Mouse (Mus musculus) ES-E14 (cell line): ENCODE measurements around the gene Tmem95.

Experiments
- CHD2 ChIP-seq: IDR thresholded peaks from 2 replicates; pipeline ENCODE4 v1.6.1; 2014; ENCODE audit warnings: mild to moderate bottlenecking, low read depth, low read length, inconsistent platforms
- HCFC1 ChIP-seq: IDR thresholded peaks from 2 replicates; pipeline ENCODE4 v1.6.1; 2012; ENCODE audit warnings: low read length, inconsistent platforms, borderline replicate concordance; ENCODE audit not compliant: insufficient read depth
- ZC3H11A ChIP-seq: IDR thresholded peaks from 2 replicates; pipeline ENCODE4 v1.6.1; 2012; ENCODE audit warnings: low read depth, mild to moderate bottlenecking, inconsistent platforms, low read length, borderline replicate concordance
- ZNF384 ChIP-seq: IDR thresholded peaks from 2 replicates; pipeline ENCODE4 v1.6.1; 2012; ENCODE audit warnings: low read depth, low read length, inconsistent platforms

- TF ChIP-seq ZNF384 = no peak
- no peak for TF ChIP-seq CHD2
- no peak for TF ChIP-seq ZC3H11A
- no peak for TF ChIP-seq HCFC1
Observed at GRCm38 (mm10) chr11:69848021-69848420, 29.8 kb downstream of the Tmem95 start.
